Mouse (Mus musculus): Measurements from ENCODE around the gene Gsta2. TPM values are rescaled to one million over a fixed set of nuclear protein-coding genes. Genes with fewer than 3 reads are reported as not detected.
A peak's percentile ranks its signal among the peaks of the same experiment; 100 is the strongest.
"Not testable (repeated sequence)": the region's sequence is repeated elsewhere in the genome, so short reads cannot be mapped to it uniquely, and the experiment has no call there.

Gene Gsta2
- polyA plus RNA-seq, 1 experiment from 2014 or later, result 31.3 TPM

DNA sequence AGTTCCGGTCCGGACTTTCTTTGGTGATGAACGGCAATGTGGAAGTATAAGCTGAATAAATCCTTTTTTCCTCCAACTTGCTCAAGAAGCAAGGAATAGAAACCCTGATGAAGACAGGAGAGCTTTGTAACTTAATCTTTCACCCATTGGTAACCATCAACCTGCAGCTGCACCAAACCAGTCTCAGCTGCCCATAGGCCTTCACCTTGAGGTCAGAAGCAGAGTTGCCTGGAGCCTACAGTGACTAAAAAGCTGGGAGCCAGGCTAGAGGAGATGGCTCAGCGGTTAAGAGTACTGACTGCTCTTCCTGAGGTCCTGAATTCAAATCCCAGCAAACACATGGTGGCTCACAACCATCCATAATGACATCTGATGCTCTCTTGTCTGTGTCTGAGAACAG is 13.1 kb downstream of the Gsta2 start:
- not testable (repeated sequence) for ATAC-seq (ENCODE audit: insufficient read depth, low FRiP score); H3K4me1 ChIP-seq (ENCODE audit: control insufficient read depth, insufficient read depth, low read length); H3K36me3 ChIP-seq (ENCODE audit: control insufficient read depth, insufficient read depth, low read length); H3K27ac ChIP-seq (ENCODE audit: low read length); H3K4me2 ChIP-seq (ENCODE audit: low read depth, low read length); H3K9ac ChIP-seq (ENCODE audit: low read length); H3K27me3 ChIP-seq (ENCODE audit: control insufficient read depth, insufficient read depth, low read length); H3K9me3 ChIP-seq (replicated peaks; ENCODE audit: control insufficient read depth, low read length); H3K4me3 ChIP-seq (replicated peaks; ENCODE audit: low read length)
- 91% methylated on average over 4 of the region's 4 CpGs for WGBS

DNA sequence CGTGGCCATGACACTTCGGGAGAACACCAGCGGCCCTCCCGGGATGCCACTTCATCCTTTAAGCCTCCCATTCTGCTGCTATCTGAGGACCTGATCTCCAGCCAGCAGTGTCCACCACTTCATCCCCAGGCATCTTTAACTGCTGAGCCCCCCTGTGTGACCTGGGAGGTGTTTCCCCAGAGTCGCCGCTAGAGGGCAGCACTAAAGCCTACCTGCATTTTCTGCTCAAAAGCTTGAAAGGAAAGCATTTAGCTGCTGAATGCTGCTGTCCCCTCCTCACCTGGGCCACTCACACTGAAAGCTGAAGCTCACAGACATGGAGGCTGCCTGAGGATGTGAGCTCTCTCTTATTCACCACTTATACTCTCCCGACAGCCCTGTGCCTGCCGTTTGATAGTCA is 15.3 kb downstream of the Gsta2 start:
- 16% methylated on average over 8 of the region's 8 CpGs for WGBS
- not testable (repeated sequence) for H3K4me2 ChIP-seq (ENCODE audit: low read depth, low read length); H3K4me3 ChIP-seq (replicated peaks; ENCODE audit: low read length); H3K4me1 ChIP-seq (ENCODE audit: control insufficient read depth, insufficient read depth, low read length); H3K9me3 ChIP-seq (replicated peaks; ENCODE audit: control insufficient read depth, low read length); ATAC-seq (ENCODE audit: insufficient read depth, low FRiP score); H3K36me3 ChIP-seq (ENCODE audit: control insufficient read depth, insufficient read depth, low read length); H3K27me3 ChIP-seq (ENCODE audit: control insufficient read depth, insufficient read depth, low read length); H3K27ac ChIP-seq (ENCODE audit: low read length); H3K9ac ChIP-seq (ENCODE audit: low read length)

DNA sequence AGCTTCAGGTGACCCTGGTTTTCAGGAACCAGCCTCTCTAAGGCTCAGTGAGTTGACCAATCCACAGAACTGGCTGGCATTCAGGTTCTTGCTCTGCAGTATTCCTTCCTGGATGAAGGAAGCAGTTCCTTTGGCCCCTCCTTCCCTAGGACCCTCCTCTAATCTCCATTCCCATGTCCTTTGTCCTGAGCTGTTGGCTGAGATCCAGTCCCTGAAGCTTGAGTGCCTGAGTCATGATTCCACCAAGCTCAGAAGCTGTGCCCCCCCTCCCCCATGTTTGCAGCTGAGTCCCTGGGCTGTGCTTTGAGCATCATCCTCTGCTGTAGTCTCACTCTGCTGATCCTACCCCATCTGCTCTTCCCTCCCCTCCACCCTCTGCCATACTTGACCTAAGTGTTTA is 18.5 kb downstream of the Gsta2 start:
- not testable (repeated sequence) for H3K36me3 ChIP-seq (ENCODE audit: control insufficient read depth, insufficient read depth, low read length); H3K4me2 ChIP-seq (ENCODE audit: low read depth, low read length); H3K27me3 ChIP-seq (ENCODE audit: control insufficient read depth, insufficient read depth, low read length); H3K9me3 ChIP-seq (replicated peaks; ENCODE audit: control insufficient read depth, low read length); H3K9ac ChIP-seq (ENCODE audit: low read length); H3K27ac ChIP-seq (ENCODE audit: low read length); H3K4me1 ChIP-seq (ENCODE audit: control insufficient read depth, insufficient read depth, low read length); H3K4me3 ChIP-seq (replicated peaks; ENCODE audit: low read length)
- ATAC-seq (ENCODE audit: insufficient read depth, low FRiP score), result peak; percentile 71

DNA sequence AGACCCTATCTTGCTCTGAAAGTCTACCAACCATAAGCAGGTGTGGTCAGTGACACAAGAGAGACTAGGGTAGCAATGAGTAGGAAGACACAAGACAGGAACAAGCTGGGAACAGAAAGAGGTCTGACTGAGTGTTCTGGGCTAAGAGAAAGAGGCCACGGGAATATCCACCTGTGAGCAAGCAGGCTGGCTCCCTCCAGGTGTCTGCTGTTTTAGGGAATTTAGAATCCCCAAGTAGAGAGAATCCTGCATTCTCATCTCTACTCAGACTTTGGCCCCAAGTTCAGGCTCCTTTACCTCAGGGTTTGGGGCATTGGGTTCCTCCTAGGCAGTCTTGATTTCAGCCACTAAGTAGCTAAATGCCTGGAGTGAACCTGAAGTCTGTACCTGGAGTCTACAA is 28.3 kb downstream of the Gsta2 start, which contains the start of gene Omt2b:
Omt2b (plus strand) TSS at position 301 of the 400 bp plus-strand sequence.
- H3K9ac ChIP-seq (ENCODE audit: low read length); H3K36me3 ChIP-seq (ENCODE audit: control insufficient read depth, insufficient read depth, low read length); H3K27me3 ChIP-seq (ENCODE audit: control insufficient read depth, insufficient read depth, low read length); ATAC-seq (ENCODE audit: insufficient read depth, low FRiP score); H3K4me3 ChIP-seq (replicated peaks; ENCODE audit: low read length); H3K9me3 ChIP-seq (replicated peaks; ENCODE audit: control insufficient read depth, low read length); H3K4me1 ChIP-seq (ENCODE audit: control insufficient read depth, insufficient read depth, low read length); H3K4me2 ChIP-seq (ENCODE audit: low read depth, low read length); H3K27ac ChIP-seq (ENCODE audit: low read length): not testable (repeated sequence)
- 86% methylated on average over 1 of the region's 1 CpGs for WGBS

DNA sequence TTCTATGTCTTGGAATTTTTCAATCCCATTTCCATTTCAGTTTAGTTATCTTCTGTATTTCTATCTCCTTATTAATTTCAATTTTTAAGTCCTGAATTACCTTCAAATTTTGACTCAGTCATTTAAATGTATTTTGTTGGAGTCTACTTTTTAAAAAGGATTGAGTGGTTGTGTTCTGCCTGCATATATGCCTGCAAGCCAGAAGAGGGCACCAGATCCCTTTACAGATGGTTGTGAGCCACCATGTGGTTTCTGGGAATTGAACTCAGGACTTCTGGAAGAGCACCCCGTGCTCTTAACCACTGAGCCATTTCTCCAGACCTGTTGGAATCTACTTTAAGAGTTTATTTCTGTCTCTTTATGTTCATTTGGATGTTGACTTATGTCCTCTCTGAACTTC is 36.1 kb downstream of the Gsta2 start:
- no peaks in the 10 kb centered on the region for H3K36me3 ChIP-seq (ENCODE audit: control insufficient read depth, insufficient read depth, low read length)
- H3K9me3 ChIP-seq (replicated peaks; ENCODE audit: control insufficient read depth, low read length), result no peaks in the 10 kb centered on the region
- ATAC-seq (ENCODE audit: insufficient read depth, low FRiP score), result no peak
- no peaks in the 10 kb centered on the region for H3K4me1 ChIP-seq (ENCODE audit: control insufficient read depth, insufficient read depth, low read length)
- H3K27me3 ChIP-seq (ENCODE audit: control insufficient read depth, insufficient read depth, low read length), result no peaks in the 10 kb centered on the region
- H3K4me3 ChIP-seq (replicated peaks; ENCODE audit: low read length), result no peak overlapping the region
- no peak overlapping the region for H3K27ac ChIP-seq (ENCODE audit: low read length)
- WGBS, result 36% methylated on average over 1 of the region's 1 CpGs
- H3K9ac ChIP-seq (ENCODE audit: low read length), result no peak overlapping the region
- no peak overlapping the region for H3K4me2 ChIP-seq (ENCODE audit: low read depth, low read length)

DNA sequence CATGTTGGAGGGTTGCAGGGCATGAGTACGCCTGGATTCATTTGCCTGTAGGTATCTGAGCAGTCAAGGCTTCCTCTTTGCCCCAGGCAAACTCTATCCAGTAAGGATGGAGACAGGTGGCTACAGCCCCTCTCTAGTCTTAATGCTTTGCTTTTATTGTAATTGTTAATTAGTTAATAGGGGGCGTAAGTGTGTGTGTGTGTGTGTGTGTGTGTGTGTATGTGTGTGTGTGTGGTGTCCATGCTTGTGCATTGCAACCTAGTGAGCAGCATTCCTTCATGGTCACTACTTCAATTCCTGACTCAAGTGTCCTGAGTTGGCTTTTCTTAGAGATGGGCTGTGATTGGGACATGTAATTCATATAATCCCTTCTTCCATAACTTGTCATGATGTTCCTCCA is 40.9 kb downstream of the Gsta2 start, which contains the start of gene Omt2a:
Omt2a (minus strand) TSS at position 101 of the 400 bp plus-strand sequence.
- no peaks in the 10 kb centered on the region for H3K4me1 ChIP-seq (ENCODE audit: control insufficient read depth, insufficient read depth, low read length)
- no peak within 1 kb of the TSS for H3K4me3 ChIP-seq (replicated peaks; ENCODE audit: low read length)
- no peaks in the 10 kb centered on the region for H3K9me3 ChIP-seq (replicated peaks; ENCODE audit: control insufficient read depth, low read length)
- H3K36me3 ChIP-seq (ENCODE audit: control insufficient read depth, insufficient read depth, low read length), result no peaks in the 10 kb centered on the region
- no peak for ATAC-seq (ENCODE audit: insufficient read depth, low FRiP score)
- 85% methylated on average over 2 of the region's 2 CpGs for WGBS
- no peak within 1 kb of the TSS for H3K9ac ChIP-seq (ENCODE audit: low read length)
- no peaks in the 10 kb centered on the region for H3K27me3 ChIP-seq (ENCODE audit: control insufficient read depth, insufficient read depth, low read length)
- H3K27ac ChIP-seq (ENCODE audit: low read length), result no peak within 1 kb of the TSS
- no peak within 1 kb of the TSS for H3K4me2 ChIP-seq (ENCODE audit: low read depth, low read length)

DNA sequence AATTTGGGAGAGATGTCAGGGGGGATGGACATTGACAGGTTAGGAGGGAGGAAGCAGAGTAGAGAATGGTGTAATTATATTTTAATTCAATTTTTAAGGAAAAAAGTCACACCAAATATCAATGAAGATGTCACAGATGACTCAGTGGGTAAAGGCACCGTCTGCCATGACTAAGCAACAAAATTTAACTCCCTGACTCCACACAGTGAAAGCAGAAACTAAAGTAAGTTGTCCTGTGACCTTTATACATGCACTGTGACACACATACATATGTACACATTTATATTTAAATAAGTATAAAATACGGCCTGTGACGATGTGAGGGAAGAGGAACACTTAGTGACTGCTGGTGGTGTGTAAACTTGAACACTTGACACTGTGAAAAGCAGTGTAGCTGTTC is 47.5 kb downstream of the Gsta2 start:
- H3K9me3 ChIP-seq (replicated peaks; ENCODE audit: control insufficient read depth, low read length); H3K27me3 ChIP-seq (ENCODE audit: control insufficient read depth, insufficient read depth, low read length); H3K4me2 ChIP-seq (ENCODE audit: low read depth, low read length); H3K4me1 ChIP-seq (ENCODE audit: control insufficient read depth, insufficient read depth, low read length); H3K27ac ChIP-seq (ENCODE audit: low read length); H3K9ac ChIP-seq (ENCODE audit: low read length); ATAC-seq (ENCODE audit: insufficient read depth, low FRiP score); H3K4me3 ChIP-seq (replicated peaks; ENCODE audit: low read length); H3K36me3 ChIP-seq (ENCODE audit: control insufficient read depth, insufficient read depth, low read length): not testable (repeated sequence)
- 60% methylated on average over 1 of the region's 3 CpGs for WGBS

DNA sequence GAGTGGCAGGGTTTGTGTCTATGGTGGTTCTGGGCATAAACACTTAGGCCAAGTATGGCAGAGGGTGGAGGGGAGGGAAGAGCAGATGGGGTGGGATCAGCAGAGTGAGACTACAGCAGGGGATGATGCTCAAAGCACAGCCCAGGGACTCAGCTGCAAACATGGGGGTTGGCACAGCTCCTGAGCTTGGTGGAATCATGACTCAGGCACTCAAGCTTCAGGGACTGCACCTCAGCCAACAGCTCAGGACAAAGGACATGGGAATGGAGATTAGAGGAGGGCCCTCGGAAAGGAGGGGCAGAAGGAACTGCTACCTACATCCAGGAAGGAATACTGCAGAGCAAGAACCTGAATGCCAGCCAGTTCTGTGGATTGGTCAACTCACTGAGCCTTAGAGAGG is 56.4 kb downstream of the Gsta2 start:
- H3K4me1 ChIP-seq (ENCODE audit: control insufficient read depth, insufficient read depth, low read length); H3K27ac ChIP-seq (ENCODE audit: low read length); H3K36me3 ChIP-seq (ENCODE audit: control insufficient read depth, insufficient read depth, low read length); H3K27me3 ChIP-seq (ENCODE audit: control insufficient read depth, insufficient read depth, low read length); H3K9me3 ChIP-seq (replicated peaks; ENCODE audit: control insufficient read depth, low read length); H3K9ac ChIP-seq (ENCODE audit: low read length); H3K4me2 ChIP-seq (ENCODE audit: low read depth, low read length); H3K4me3 ChIP-seq (replicated peaks; ENCODE audit: low read length): not testable (repeated sequence)
- WGBS, result 62% methylated on average over 1 of the region's 1 CpGs
- ATAC-seq (ENCODE audit: insufficient read depth, low FRiP score), result peak; percentile 58; the same call in 1 of the 2 replicates

DNA sequence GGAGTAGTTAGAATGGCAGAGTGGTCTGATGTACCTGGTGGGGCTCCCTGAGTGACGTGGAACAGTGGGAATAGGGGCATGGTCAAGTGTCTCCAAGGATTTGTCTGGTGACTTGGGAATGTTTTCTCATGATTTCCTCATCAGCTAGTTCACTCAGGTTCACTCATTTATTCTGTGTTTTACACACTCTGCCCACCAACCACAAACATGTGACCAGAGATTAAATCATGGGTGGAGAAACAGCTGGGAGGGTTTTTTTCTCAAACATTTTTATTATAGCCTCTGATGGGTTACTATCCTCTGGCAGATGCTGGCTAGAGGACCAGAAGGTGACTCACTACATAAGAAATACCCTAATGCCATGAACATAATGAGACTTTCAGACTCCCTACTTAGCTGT is 57.4 kb downstream of the Gsta2 start:
- no peak for ATAC-seq (ENCODE audit: insufficient read depth, low FRiP score)
- Histone ChIP-seq H3K9me3 (replicated peaks; ENCODE audit: control insufficient read depth, low read length) (no peaks in the 10 kb centered on the region), H3K4me2 (ENCODE audit: low read depth, low read length) (no peak overlapping the region), H3K27ac (ENCODE audit: low read length) (no peak overlapping the region), H3K36me3 (ENCODE audit: control insufficient read depth, insufficient read depth, low read length) (no peaks in the 10 kb centered on the region), H3K27me3 (ENCODE audit: control insufficient read depth, insufficient read depth, low read length) (no peaks in the 10 kb centered on the region), H3K4me1 (ENCODE audit: control insufficient read depth, insufficient read depth, low read length) (no peaks in the 10 kb centered on the region), H3K4me3 (replicated peaks; ENCODE audit: low read length) (no peak overlapping the region), H3K9ac (ENCODE audit: low read length) (no peak overlapping the region)
- 81% methylated on average over 1 of the region's 1 CpGs for WGBS

DNA sequence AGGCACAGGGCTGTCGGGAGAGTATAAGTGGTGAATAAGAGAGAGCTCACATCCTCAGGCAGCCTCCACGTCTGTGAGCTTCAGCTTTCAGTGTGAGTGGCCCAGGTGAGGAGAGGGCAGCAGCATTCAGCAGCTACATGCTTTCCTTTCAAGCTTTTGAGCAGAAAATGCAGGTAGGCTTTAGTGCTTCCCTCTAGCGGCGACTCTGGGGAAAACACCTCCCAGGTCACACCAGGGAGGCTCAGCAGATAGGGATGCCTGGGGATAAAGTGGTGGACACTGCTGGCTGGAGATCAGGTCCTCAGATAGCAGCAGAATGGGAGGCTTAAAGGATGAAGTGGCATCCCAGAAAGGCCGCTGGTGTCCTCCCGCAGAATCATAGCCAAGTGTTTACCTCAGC is 59.5 kb downstream of the Gsta2 start:
- not testable (repeated sequence) for H3K4me1 ChIP-seq (ENCODE audit: control insufficient read depth, insufficient read depth, low read length); H3K36me3 ChIP-seq (ENCODE audit: control insufficient read depth, insufficient read depth, low read length); H3K9me3 ChIP-seq (replicated peaks; ENCODE audit: control insufficient read depth, low read length); H3K27ac ChIP-seq (ENCODE audit: low read length); H3K9ac ChIP-seq (ENCODE audit: low read length); H3K4me3 ChIP-seq (replicated peaks; ENCODE audit: low read length); H3K4me2 ChIP-seq (ENCODE audit: low read depth, low read length); H3K27me3 ChIP-seq (ENCODE audit: control insufficient read depth, insufficient read depth, low read length); ATAC-seq (ENCODE audit: insufficient read depth, low FRiP score)
- WGBS, result 15% methylated on average over 6 of the region's 6 CpGs

Measured in stomach, embryonic 16.5 days (tissue).